Mouse (Mus musculus) liver, embryonic 14.5 days (tissue): ENCODE data around the gene Cd93.

ENCODE experiments used
- CTCF ChIP-seq: IDR thresholded peaks from 2 replicates; pipeline ENCODE4 v1.5.1; 2016; ENCODE audit warnings: antibody characterized with exemption, low read depth, control low read depth
- EP300 ChIP-seq: IDR thresholded peaks from 2 replicates; pipeline ENCODE4 v1.6.1; 2016; ENCODE audit warnings: antibody characterized with exemption, low read depth

DNA sequence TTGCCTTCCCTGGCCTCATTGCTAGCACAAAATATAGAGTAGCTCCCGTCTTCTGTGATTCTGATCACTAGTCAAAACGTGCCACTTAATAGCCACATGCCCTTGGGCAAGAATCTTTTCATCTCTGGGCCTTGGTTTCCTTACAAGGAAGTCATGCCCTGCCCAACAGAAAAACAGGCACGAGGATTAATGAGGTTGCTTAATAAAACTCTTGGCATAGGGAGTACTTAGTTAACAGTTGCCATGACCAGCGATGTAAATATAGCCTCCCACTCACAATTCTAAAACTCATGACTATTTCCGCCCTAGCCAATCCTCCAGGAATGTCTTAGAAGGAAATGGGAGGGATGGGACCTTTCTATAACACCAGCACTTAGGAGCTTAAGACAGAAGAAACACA lies 8.1 kb upstream of the Cd93 start:
- TF ChIP-seq CTCF, result no peak
- no peak for TF ChIP-seq EP300
